Mouse (Mus musculus): ENCODE measurements around the gene Tmem43.

DNA sequence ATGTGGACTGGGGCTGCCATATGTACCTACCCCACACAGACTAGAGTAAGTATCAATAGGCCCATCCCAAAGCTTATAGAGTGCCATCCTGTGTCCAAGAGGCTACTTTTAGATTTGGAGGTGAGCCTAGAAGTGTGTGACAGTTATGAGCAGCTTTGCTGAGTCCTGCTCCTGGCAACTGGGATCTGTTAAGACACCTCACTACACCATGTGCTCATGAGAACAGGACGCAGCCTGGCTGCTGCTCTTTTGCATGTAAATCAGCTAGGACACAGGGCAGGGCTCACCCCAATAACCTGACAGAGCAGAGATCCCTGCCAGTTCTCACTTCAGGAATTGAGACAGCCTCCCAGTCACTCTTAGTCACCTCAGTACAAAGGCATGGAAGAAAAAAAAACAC is 6.4 kb upstream of the Tmem43 start:
- TF ChIP-seq CTCF (IDR thresholded peaks at IDR 0.05; ENCODE audit: control insufficient read depth, insufficient read depth, insufficient read length) (no peak), USF1 (IDR thresholded peaks at IDR 0.05; ENCODE audit: low read depth) (no peak), MAX (IDR thresholded peaks at IDR 0.05) (no peak), MYOG (IDR thresholded peaks at IDR 0.05; ENCODE audit: control insufficient read depth, extremely low read depth, insufficient read length) (no peak), MYOD1 (IDR thresholded peaks at IDR 0.05; ENCODE audit: control insufficient read depth, insufficient read length, low read depth) (no peak), FOSL1 (IDR thresholded peaks at IDR 0.05; ENCODE audit: insufficient read depth, low read length, poor library complexity, severe bottlenecking) (no peak)

Data from C2C12 (cell line).